Mouse (Mus musculus) liver, postnatal 0 days (tissue): ENCODE data around the gene Unc45a.

Experiments used
- CTCF ChIP-seq: sonication (generic); IDR thresholded peaks from 2 replicates; pipeline ENCODE4 v1.5.1; 2016; ENCODE audit warnings: antibody characterized with exemption, low read depth
- EP300 ChIP-seq: IDR thresholded peaks from 2 replicates; pipeline ENCODE4 v1.6.1; 2016; ENCODE audit warnings: antibody characterized with exemption, low read depth, mild to moderate bottlenecking

GRCm38 (mm10) chr7:80297041-80297440 lies 43.8 kb downstream of the Unc45a start:
- no peak for TF ChIP-seq CTCF
- no peak for TF ChIP-seq EP300
